Mouse (Mus musculus): ENCODE results near the gene Strbp. TPM values are rescaled to one million over a fixed set of nuclear protein-coding genes. Genes with fewer than 3 reads are reported as not detected.

The Strbp gene
- polyA plus RNA-seq, 1 experiment from 2014 or later = 87.9 TPM

- DNase-seq (ENCODE audit: low spot score) (no peak), ATAC-seq (ENCODE audit: insufficient read depth, low FRiP score, low TSS enrichment) (no peak)
- no peak overlapping the region for H3K27ac ChIP-seq (ENCODE audit: low read depth, low read length)
- H3K36me3 ChIP-seq (ENCODE audit: control insufficient read depth, insufficient read depth, low read length) = no peaks in the 10 kb centered on the region
- no peak overlapping the region for H3K4me3 ChIP-seq (ENCODE audit: low read depth, low read length)
- H3K27me3 ChIP-seq (ENCODE audit: control insufficient read depth, insufficient read depth, low read length) = no peaks in the 10 kb centered on the region
- WGBS = 70% methylated on average over 1 of the region's 1 CpGs
- H3K9ac ChIP-seq (ENCODE audit: low read length) = no peak overlapping the region
- H3K4me2 ChIP-seq (ENCODE audit: low read depth) = no peak overlapping the region
- no peaks in the 10 kb centered on the region for H3K9me3 ChIP-seq (ENCODE audit: control insufficient read depth, low read length)
- H3K4me1 ChIP-seq (ENCODE audit: control insufficient read depth, insufficient read depth, low read length) = no peaks in the 10 kb centered on the region; the same call in 1 of the 2 replicates
These were observed 32.1 kb upstream of the Strbp start for GRCm38 (mm10) chr2:37735807-37736188.

DNA sequence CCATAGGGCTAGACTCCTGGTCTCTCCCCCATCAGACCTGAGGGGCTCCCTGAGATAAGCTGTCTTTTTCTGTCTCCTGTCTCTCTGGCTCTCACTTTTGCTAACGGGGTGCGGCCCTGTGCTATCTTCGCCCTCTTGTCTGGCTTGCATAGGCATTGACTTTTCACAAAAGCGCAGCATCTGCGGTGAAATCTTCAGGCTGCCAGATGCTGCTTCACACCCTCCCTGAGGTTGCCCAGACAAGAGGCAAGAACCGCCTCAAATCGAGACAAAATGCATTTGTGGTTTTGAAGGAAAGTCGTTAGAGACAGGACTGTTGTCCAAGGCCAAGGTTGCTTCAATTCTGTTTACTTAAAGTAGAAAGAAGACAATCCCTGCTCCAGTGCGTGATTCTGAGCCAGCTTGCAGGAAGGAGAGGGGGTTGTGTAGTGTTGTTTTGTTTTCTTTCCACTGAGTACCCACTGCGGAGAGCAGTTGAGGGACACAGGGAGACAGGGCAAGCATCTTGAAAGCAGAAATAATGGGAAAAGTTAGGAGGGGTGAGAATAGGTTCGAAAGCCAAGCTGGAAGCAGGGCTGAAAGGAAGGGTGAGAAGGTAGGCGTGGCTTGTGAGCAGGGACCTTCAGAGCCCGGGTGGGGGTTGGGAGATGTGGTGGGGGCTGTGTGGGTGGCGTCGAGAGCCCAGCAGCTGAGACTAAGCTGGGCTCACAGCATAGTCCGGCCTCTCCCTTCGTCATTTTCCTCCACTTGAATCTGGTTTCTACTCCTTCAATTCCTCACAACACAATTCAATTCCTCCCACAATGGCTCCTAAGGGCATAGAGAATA, 31.5 kb upstream of the Strbp start:
- 20% methylated on average over 17 of the region's 17 CpGs for WGBS
- H3K27ac ChIP-seq (ENCODE audit: low read depth, low read length) = no peak overlapping the region
- no peaks in the 10 kb centered on the region for H3K36me3 ChIP-seq (ENCODE audit: control insufficient read depth, insufficient read depth, low read length)
- DNase-seq (ENCODE audit: low spot score) (peak; percentile 65), ATAC-seq (ENCODE audit: insufficient read depth, low FRiP score, low TSS enrichment) (peak; percentile 45; the same call in 1 of the 2 replicates)
- no peaks in the 10 kb centered on the region; the same call in 1 of the 2 replicates for H3K4me1 ChIP-seq (ENCODE audit: control insufficient read depth, insufficient read depth, low read length)
- no peak overlapping the region; the same call in 1 of the 2 replicates for H3K9ac ChIP-seq (ENCODE audit: low read length)
- no peak overlapping the region for H3K4me3 ChIP-seq (ENCODE audit: low read depth, low read length)
- H3K4me2 ChIP-seq (ENCODE audit: low read depth) = peak overlapping the region; percentile 1; the same call in 1 of the 2 replicates
- no peaks in the 10 kb centered on the region for H3K9me3 ChIP-seq (ENCODE audit: control insufficient read depth, low read length)
- no peaks in the 10 kb centered on the region for H3K27me3 ChIP-seq (ENCODE audit: control insufficient read depth, insufficient read depth, low read length)

DNA sequence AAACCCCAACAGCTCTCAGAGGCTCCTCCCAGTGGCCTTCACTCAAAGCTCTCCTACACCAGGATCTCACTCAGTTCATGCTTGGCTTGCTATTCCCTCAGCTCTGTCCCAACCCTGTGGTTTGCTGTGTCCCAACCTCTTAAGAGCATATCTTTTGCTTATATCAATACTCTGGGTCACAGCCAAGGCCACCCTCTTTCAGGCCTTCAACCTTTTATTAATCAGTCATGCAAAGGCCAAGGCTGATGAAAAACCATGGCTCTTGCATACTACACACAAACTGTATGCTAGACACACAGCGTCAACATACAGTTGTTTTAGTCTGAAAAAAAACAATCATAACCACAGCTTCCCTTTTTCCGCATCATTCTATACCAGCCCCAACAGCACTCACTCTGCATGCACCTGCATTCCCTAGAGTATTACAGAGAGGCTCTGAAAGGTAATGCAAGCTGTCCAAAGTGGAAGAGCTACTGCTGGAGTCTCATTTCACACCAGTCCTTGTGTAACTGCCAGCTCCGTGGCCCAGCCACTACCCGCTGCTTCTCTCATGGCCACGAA, 27.7 kb upstream of the Strbp start:
- Histone ChIP-seq H3K9me3 (ENCODE audit: control insufficient read depth, low read length) (no peaks in the 10 kb centered on the region), H3K9ac (ENCODE audit: low read length) (no peak overlapping the region), H3K27ac (ENCODE audit: low read depth, low read length) (no peak overlapping the region), H3K4me1 (ENCODE audit: control insufficient read depth, insufficient read depth, low read length) (no peaks in the 10 kb centered on the region; the same call in 1 of the 2 replicates), H3K4me2 (ENCODE audit: low read depth) (no peak overlapping the region), H3K27me3 (ENCODE audit: control insufficient read depth, insufficient read depth, low read length) (no peaks in the 10 kb centered on the region), H3K4me3 (ENCODE audit: low read depth, low read length) (no peak overlapping the region), H3K36me3 (ENCODE audit: control insufficient read depth, insufficient read depth, low read length) (no peaks in the 10 kb centered on the region)
- DNase-seq (ENCODE audit: low spot score) (no peak), ATAC-seq (ENCODE audit: insufficient read depth, low FRiP score, low TSS enrichment) (no peak)
- 82% methylated on average over 5 of the region's 5 CpGs for WGBS

DNA sequence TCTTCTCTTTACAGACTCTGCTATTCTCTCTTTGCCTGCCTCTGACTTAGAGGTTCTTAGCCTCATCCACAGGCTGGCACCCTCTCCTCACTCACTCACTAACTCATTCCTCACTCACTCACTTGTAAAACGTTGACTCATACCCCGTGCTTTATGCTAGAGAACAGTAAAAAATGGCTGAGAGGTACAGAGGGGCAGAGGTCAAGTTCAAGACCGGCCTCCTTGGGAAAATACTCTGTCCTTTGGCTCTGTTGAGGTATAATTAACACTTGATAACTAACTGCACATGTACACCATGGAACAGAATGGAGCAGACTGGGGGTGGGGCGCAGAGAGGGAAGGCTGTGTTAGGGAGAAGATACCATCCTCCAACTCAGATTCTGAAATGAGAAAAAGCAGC, 20.6 kb upstream of the Strbp start:
- no peaks in the 10 kb centered on the region for H3K36me3 ChIP-seq (ENCODE audit: control insufficient read depth, insufficient read depth, low read length)
- no peaks in the 10 kb centered on the region for H3K27me3 ChIP-seq (ENCODE audit: control insufficient read depth, insufficient read depth, low read length)
- no peak overlapping the region for H3K4me3 ChIP-seq (ENCODE audit: low read depth, low read length)
- no peak overlapping the region for H3K4me2 ChIP-seq (ENCODE audit: low read depth)
- no peak for DNase-seq (ENCODE audit: low spot score)
- H3K27ac ChIP-seq (ENCODE audit: low read depth, low read length) = no peak overlapping the region
- H3K9ac ChIP-seq (ENCODE audit: low read length) = no peak overlapping the region
- 73% methylated on average over 4 of the region's 4 CpGs for WGBS
- H3K4me1 ChIP-seq (ENCODE audit: control insufficient read depth, insufficient read depth, low read length) = no peaks in the 10 kb centered on the region
- H3K9me3 ChIP-seq (ENCODE audit: control insufficient read depth, low read length) = no peaks in the 10 kb centered on the region
- no peak for ATAC-seq (ENCODE audit: insufficient read depth, low FRiP score, low TSS enrichment)

- ATAC-seq (ENCODE audit: insufficient read depth, low FRiP score, low TSS enrichment) (no peak), DNase-seq (ENCODE audit: low spot score) (no peak)
- no peaks in the 10 kb centered on the region for H3K4me1 ChIP-seq (ENCODE audit: control insufficient read depth, insufficient read depth, low read length)
- H3K9me3 ChIP-seq (ENCODE audit: control insufficient read depth, low read length) = no peaks in the 10 kb centered on the region
- H3K36me3 ChIP-seq (ENCODE audit: control insufficient read depth, insufficient read depth, low read length) = no peaks in the 10 kb centered on the region
- 81% methylated on average over 11 of the region's 11 CpGs for WGBS
- H3K4me2 ChIP-seq (ENCODE audit: low read depth) = no peak overlapping the region
- H3K27me3 ChIP-seq (ENCODE audit: control insufficient read depth, insufficient read depth, low read length) = no peaks in the 10 kb centered on the region
- H3K27ac ChIP-seq (ENCODE audit: low read depth, low read length) = no peak overlapping the region
- no peak overlapping the region for H3K9ac ChIP-seq (ENCODE audit: low read length)
- H3K4me3 ChIP-seq (ENCODE audit: low read depth, low read length) = no peak overlapping the region
These were observed 19.9 kb upstream of the Strbp start for GRCm38 (mm10) chr2:37723501-37724090.

DNA sequence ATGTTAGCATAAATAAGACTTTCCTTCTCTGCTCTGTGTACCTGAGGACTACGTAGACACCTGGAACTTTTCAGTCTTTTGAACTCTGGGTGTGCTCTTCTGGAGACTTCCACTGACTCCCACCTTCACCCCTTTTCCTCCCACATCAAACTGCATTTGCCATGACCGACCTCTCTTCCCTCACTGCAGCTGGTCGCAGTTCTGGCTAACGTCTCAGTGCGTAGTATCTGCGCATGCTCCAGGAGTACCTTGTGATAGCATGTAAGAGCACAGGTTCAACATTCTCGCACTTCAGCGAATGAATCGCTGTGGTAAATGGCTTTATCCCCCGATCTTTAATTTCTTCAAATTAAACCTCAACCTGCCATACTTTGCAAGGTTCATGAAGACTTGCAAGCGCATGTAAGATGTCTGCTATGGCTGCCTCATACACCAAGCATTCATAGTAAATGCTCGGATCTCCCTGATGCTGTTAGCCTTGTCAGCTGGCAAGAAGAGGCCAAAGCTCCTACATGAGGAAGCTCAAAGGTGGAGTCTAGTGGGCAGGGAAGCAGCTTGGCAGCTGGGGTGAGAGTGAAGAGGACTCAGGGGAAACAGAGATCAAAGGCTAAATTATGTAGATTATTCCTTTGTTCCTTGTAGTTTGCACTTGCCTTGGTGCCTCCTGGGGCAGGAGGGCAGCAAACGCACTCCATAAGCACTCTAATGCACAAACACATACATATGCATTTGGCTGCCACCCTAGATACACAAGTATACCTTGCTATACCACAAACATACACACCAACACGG, 19.2 kb upstream of the Strbp start:
- DNase-seq (ENCODE audit: low spot score) (no peak), ATAC-seq (ENCODE audit: insufficient read depth, low FRiP score, low TSS enrichment) (no peak)
- Histone ChIP-seq H3K4me1 (ENCODE audit: control insufficient read depth, insufficient read depth, low read length) (no peaks in the 10 kb centered on the region), H3K9ac (ENCODE audit: low read length) (no peak overlapping the region), H3K4me3 (ENCODE audit: low read depth, low read length) (no peak overlapping the region), H3K27ac (ENCODE audit: low read depth, low read length) (no peak overlapping the region), H3K36me3 (ENCODE audit: control insufficient read depth, insufficient read depth, low read length) (no peaks in the 10 kb centered on the region), H3K27me3 (ENCODE audit: control insufficient read depth, insufficient read depth, low read length) (no peaks in the 10 kb centered on the region), H3K9me3 (ENCODE audit: control insufficient read depth, low read length) (no peaks in the 10 kb centered on the region), H3K4me2 (ENCODE audit: low read depth) (no peak overlapping the region)
- WGBS = 82% methylated on average over 14 of the region's 14 CpGs

- H3K4me3 ChIP-seq (ENCODE audit: low read depth, low read length) = no peak overlapping the region
- WGBS = 81% methylated on average over 6 of the region's 6 CpGs
- no peak for ATAC-seq (ENCODE audit: insufficient read depth, low FRiP score, low TSS enrichment)
These were observed 12.6 kb upstream of the Strbp start for GRCm38 (mm10) chr2:37716266-37716665.

DNA sequence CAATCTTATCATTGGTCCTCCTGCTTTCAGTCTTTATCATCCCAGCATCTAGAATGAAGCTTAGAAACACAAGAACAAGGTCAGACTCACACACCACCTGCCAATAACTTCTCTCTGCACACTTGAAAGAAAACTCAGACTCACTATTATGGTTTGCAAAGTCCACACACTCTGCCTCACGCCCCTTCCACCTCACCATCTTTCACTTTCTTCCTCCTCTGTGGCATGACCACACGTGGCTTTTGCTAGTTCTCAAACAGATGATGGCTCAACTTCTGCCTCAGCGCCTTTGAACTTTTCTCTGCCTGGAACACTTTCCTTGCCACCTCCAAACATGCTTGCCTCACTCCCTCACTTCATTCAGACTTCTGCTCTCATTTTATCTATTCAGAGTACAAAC, 11.7 kb upstream of the Strbp start:
- H3K36me3 ChIP-seq (ENCODE audit: control insufficient read depth, insufficient read depth, low read length) = no peaks in the 10 kb centered on the region
- 77% methylated on average over 3 of the region's 3 CpGs for WGBS
- no peak overlapping the region for H3K27ac ChIP-seq (ENCODE audit: low read depth, low read length)
- H3K4me1 ChIP-seq (ENCODE audit: control insufficient read depth, insufficient read depth, low read length) = no peaks in the 10 kb centered on the region
- H3K27me3 ChIP-seq (ENCODE audit: control insufficient read depth, insufficient read depth, low read length) = no peaks in the 10 kb centered on the region
- no peak overlapping the region for H3K4me3 ChIP-seq (ENCODE audit: low read depth, low read length)
- no peak for DNase-seq (ENCODE audit: low spot score)
- H3K9ac ChIP-seq (ENCODE audit: low read length) = no peak overlapping the region
- ATAC-seq (ENCODE audit: insufficient read depth, low FRiP score, low TSS enrichment) = no peak
- H3K4me2 ChIP-seq (ENCODE audit: low read depth) = no peak overlapping the region
- no peaks in the 10 kb centered on the region for H3K9me3 ChIP-seq (ENCODE audit: control insufficient read depth, low read length)

More at GRCm38 (mm10) chr2:37716266-37716665, 12.6 kb upstream of the Strbp start:
- Histone ChIP-seq H3K4me1 (ENCODE audit: control insufficient read depth, insufficient read depth, low read length) (no peaks in the 10 kb centered on the region), H3K4me2 (ENCODE audit: low read depth) (no peak overlapping the region), H3K9ac (ENCODE audit: low read length) (no peak overlapping the region), H3K9me3 (ENCODE audit: control insufficient read depth, low read length) (no peaks in the 10 kb centered on the region), H3K36me3 (ENCODE audit: control insufficient read depth, insufficient read depth, low read length) (no peaks in the 10 kb centered on the region), H3K27me3 (ENCODE audit: control insufficient read depth, insufficient read depth, low read length) (no peaks in the 10 kb centered on the region), H3K27ac (ENCODE audit: low read depth, low read length) (no peak overlapping the region)
- DNase-seq (ENCODE audit: low spot score) = no peak
